Mouse (Mus musculus): Measurements from ENCODE around the gene Dgkg.

- TF ChIP-seq CTCF (IDR thresholded peaks at IDR 0.05; ENCODE audit: extremely low read depth, insufficient read depth, insufficient read length, insufficient replicate concordance) (no peak), POLR2A (IDR thresholded peaks at IDR 0.05; ENCODE audit: low read depth, low read length) (no peak)
Observed at GRCm38 (mm10) chr16:22531041-22531440, 126.0 kb downstream of the Dgkg start.

Data from spleen, adult 2 months (tissue).